Mouse (Mus musculus) cerebellum, postnatal 36 days (tissue): ENCODE data around the gene Snf8.

ENCODE experiments used
- DNase-seq, 2 experiments: peaks; one replicate each; pipeline ENCODE4 v3.0.0; 2021 to 2022; ENCODE audit warnings: mixed read lengths in 2 of 2

Snf8 gene

GRCm38 (mm10) chr11:96030571-96030970 is 4.1 kb upstream of the Snf8 start:
- DNase-seq, result no peak

GRCm38 (mm10) chr11:96031701-96032100 is 3.0 kb upstream of the Snf8 start:
- no peak for DNase-seq

GRCm38 (mm10) chr11:96033264-96033663 is 1.4 kb upstream of the Snf8 start:
- no peak for DNase-seq

- DNase-seq, result no peak
These were observed 569 bp upstream of the Snf8 start for GRCm38 (mm10) chr11:96034116-96034515.

GRCm38 (mm10) chr11:96035133-96035532 is 448 bp downstream of the Snf8 start:
- DNase-seq, result peak in 1 of 2 experiments; percentile 27

DNA sequence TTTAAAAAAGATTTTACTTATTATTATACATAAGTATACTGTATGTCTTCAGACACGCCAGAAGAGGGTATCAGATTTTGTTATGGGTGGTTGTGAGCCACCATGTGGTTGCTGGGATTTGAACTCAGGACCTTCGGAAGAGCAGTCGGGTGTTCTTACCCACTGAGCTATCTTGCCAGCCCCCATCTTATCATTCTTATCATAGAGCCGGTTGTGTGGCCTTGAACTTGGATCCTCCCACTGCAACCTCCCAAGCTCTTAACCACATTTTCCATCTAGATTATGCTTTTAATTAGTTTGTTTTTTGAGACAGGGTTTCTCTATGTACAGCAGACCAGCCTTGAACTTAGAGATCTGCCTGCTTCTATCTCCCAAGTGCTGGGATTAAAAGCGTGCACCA is 2.8 kb downstream of the Snf8 start:
- no peak for DNase-seq

GRCm38 (mm10) chr11:96038560-96038959 is 3.9 kb downstream of the Snf8 start:
- no peak for DNase-seq

DNA sequence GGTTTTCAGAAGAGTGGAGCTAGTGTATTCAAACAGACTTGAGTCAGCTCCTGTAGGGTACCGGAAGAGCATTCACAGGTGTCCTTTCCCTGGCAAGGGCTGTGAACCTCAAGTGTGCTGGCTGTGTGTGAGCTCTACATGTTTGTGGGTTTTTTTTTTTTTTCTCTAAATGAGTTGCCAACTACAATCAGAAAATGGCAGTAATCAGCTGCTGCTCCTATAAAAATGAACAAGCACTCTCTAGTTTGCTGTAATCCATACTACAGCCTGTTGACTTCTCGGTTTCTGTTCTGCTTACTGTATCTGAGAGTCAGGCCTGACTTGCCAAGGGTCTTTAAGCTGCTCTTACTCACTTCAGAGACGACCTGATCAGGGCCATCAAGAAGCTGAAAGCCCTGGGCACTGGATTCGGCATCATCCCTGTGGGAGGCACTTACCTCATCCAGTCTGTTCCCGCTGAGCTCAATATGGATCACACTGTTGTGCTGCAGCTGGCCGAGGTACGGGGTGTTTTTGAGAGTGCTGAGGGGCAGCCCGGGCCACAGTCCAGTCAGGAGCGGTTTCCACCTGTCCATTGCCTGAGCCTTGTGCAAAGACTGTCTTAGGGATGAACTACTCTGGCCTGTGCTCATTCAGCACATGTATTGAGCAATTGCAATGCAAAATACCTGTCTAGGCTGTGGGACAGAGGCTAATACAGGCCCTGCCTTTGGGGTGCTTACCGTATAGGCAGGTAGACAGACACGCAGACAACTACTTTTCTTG is 10.3 kb downstream of the Snf8 start:
- DNase-seq, result no peak

DNA sequence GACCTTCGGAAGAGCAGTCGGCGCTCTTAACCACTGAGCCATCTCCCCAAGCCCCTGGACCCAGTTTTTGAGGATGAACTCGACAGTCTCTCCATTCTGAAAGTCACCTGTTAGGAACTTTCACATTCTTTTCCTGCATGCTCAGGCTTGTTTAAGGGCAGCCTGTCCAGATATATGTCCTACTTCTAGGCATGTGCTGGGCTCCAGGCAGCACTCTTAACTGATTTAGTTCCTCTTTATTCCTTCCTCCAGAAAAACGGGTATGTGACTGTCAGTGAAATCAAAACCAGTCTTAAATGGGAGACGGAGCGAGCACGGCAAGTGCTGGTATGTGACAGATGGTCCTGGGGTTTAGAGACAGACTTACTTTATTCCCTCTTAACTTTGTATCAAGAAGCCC is 11.3 kb downstream of the Snf8 start:
- no peak for DNase-seq

DNA sequence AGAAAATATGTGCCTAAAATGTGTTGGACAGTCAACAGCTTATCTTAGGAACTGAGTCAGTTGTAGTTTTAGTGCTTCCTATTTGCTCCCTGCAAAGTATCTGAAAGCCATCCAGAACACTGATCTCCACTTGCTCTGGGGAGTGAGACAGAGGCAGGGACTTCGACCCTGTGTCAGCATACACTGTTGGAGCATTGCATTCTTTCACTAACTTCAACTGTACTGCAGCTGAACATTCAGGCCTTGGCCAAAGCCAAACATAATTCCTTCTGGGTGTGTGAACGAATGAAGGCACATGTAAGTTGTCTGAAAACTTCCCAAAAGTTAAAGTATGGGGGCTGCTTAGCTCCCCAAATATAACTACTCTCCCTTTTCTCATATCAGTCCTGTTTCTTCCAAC is 12.1 kb downstream of the Snf8 start:
- no peak for DNase-seq

DNA sequence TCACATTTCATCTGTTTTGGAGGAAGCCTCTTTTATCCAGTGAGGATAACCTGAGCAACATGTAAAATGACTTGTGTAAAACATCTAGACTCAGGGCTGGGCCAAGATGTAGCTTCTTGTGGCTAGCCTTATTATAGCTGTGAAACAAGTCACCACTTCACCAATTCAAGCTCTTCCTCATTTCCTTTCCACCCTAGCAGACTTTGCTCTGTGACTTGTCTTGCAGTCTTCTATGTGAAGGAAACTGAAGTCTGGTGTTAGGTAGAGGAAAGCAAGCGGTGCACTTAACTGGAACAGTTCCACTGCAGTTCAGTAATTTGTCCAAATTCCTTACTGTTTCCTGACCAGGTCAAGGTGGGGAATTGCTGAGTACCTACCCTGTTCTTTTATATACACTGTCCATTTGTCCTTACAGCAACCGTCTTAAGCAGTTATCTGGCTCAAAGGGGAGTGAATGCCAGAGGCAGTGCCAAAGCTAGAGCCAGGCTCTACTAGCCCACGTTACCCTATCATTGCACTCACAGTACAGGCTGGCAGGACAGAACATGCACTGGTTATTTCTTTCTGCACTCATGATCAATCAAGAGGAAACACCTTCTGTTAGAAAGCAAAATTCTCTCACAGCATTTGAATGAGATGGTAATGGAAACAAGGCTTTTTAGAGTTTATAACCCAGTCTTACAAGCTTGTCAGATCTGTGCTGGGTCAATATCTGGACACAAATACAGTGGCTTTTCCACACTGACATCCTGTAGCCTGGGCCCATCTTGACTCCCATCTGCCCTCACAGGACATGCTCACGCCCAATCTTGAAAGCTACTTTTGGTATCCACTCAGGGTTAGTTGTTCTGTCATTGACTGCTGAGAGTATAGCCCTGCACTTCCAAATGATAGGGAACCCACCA is 13.0 kb downstream of the Snf8 start:
- DNase-seq, result no peak

DNA sequence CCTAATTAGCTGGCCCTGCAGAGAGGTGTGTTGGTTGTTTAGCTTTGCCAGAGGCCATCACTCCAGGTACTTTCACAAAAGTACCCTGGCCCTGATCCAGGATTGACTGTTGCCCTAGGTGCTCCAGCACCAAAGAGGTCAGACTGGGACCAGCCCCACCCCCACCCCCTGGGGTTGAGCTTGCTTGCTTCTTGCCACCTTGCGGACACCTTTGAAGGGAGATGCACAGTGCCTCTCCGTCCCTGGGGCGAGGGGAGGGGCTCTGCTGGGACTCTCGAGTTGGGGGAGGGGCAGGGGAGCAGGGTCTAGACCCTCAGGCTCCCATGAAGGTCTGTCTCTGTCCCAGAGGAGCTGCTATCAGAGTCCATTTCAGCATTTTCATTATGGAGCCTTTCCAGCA is 15.3 kb downstream of the Snf8 start:
- peak in 1 of 2 experiments; percentile 7 for DNase-seq

DNA sequence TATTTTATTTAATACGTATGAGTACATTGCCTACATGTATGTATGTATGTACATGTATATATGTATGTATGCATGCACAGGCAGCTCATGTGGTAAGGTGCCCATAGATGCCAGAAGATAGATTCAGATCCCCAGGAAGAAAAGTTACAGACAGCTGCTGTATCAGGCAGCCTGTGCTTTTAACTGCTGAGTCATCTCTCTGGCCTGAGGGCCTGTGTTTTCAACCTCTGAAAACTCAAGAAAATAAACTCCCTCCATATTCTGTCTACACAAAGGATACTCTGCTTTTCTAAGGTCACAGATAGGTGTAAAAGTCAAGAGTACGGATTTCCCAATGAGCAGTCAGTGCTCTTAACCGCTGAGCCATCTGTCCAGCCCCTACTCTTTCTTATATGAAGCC is 16.2 kb downstream of the Snf8 start:
- DNase-seq, result no peak

GRCm38 (mm10) chr11:96058309-96058708 is 23.6 kb downstream of the Snf8 start:
- no peak for DNase-seq

DNA sequence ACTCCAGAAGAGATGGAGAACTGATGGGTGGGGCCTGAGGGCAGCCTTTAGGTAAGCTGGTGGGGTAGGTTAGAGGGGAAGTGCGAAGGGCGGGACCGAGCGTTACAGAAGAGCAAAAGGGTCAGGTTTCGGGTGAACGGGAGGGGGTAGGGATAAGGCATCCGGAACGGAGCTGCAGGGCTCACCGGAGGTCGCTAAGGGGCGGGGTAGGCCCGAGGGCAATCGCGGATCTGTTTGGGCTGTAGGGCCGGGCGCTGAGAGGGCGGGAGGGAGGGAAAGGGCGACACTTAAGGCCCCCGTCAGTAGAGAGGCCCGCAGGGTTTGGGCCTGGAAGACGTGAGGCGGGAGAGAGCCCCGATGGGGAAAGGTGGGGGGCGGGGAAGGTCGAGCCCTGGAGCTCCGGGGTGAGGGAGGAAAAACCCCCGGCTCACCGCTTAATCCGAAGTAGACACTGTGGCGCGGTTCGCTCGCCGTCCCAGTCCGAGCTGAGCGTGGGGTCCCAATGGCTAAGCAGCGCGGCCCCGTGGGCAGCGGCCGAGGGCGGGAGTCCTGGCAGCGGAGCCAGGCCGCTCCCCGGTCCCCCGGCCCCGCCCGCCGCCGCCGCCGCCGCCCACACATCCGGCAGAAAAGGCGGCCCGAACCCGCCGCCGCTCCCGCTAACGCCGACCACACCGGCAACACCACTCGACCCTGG is 30.0 kb downstream of the Snf8 start:
- DNase-seq, result no peak

DNA sequence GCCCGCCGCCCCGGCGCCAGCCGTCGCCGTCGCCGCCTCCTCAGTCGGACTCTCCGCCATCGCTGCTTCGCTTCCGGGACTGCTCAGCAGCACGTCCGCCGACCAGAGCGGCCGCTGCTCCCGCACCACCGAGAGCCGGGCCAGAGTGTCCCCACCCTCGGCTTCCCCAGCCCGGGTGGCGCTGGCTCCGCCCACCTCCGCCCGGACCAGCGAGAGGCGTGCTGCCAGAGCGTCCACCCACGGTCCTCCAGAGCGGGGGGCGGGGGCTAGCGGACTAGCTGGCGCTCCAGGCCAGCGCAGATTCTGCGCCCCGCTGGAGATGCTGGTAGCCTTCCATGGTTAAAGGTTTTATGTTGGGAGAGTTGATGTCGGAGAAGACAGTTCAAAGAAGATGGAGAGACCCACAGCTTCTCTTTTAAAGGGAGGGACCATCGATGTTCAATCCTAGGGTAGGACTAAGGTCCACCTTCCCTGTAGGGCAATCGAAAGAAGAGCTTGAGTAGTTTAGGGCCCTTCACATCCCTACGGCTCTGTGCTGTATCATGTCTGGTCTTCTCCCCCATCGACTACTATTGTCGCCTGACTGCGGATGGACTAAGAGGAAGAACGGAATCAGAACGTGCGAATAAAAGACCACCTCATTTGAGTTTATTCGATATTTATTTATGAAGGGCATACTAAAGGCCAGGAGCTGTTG is 30.7 kb downstream of the Snf8 start, which contains the start of gene Ube2z:
Ube2z (minus strand) TSS at position 174 of the 697 bp plus-strand sequence.
- peak; percentile 97 to 99 for DNase-seq

- DNase-seq, result no peak
These were observed 33.5 kb downstream of the Snf8 start for GRCm38 (mm10) chr11:96068231-96068630.

DNA sequence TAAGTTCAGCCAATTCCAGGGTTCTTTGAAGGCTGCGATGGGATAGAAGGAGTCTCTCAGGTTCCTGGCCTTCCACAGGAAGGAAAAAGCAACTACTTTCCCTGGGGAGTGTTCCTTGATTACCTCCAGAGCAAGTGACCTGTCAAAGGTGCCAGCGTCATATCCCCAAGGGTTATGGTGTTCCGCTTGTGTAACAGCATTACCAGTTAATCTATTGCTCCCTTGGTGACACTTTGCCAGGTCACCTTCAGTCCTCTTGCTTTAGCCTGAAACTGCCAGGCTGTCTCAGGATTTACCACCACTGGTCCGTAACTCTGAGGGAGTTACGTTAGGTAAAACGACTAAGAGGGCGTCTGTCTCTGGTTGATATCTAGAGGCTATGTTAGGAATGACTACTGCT is 35.7 kb downstream of the Snf8 start:
- no peak for DNase-seq

GRCm38 (mm10) chr11:96071013-96071412 is 36.3 kb downstream of the Snf8 start:
- DNase-seq, result no peak

GRCm38 (mm10) chr11:96073295-96073993 is 38.8 kb downstream of the Snf8 start:
- DNase-seq, result peak; percentile 29 to 34

- peak; percentile 47 to 49 for DNase-seq
These were observed 39.9 kb downstream of the Snf8 start for GRCm38 (mm10) chr11:96074351-96075176.
